Mouse (Mus musculus) stomach, postnatal 0 days (tissue): ENCODE results near the gene Ttll12.

Experiments used
- CTCF ChIP-seq: IDR thresholded peaks from 2 replicates; pipeline ENCODE4 v1.5.1; 2016; ENCODE audit warnings: antibody characterized with exemption, low read depth, mild to moderate bottlenecking, moderate library complexity
- EP300 ChIP-seq: optimal IDR thresholded peaks from 2 replicates; pipeline ENCODE3; 2016; ENCODE audit warnings: antibody characterized with exemption

GRCm38 (mm10) chr15:83538855-83539254 lies 56.1 kb downstream of the Ttll12 start:
- TF ChIP-seq CTCF (no peak), EP300 (no peak)
